Mouse (Mus musculus): ENCODE measurements at regions not wholly inside any gene's neighbourhood (a gene's known extent, or its start where the extent isn't known, plus 50 kb on each side); places are given as distances from the start of the nearest gene placed in this dataset.

GRCm38 (mm10) chr7:115290801-115291417 lies 547.4 kb downstream of the Insc start:
- peak; percentile 20 for DNase-seq (ENCODE audit: extremely low spot score, low spot score)

GRCm38 (mm10) chr7:115294655-115295230 lies 551.2 kb downstream of the Insc start:
- DNase-seq (ENCODE audit: extremely low spot score, low spot score): no peak

- no peak for DNase-seq (ENCODE audit: extremely low spot score, low spot score)
Observed at GRCm38 (mm10) chr7:115300241-115300640, 556.7 kb downstream of the Insc start.

GRCm38 (mm10) chr7:115308377-115308776 lies 564.9 kb downstream of the Insc start:
- DNase-seq (ENCODE audit: extremely low spot score, low spot score): no peak

- no peak for DNase-seq (ENCODE audit: extremely low spot score, low spot score)
Observed at GRCm38 (mm10) chr7:115310400-115311225, 567.1 kb downstream of the Insc start.

- no peak for DNase-seq (ENCODE audit: extremely low spot score, low spot score)
Observed at GRCm38 (mm10) chr7:115319504-115319903, 576.0 kb downstream of the Insc start.

- no peak for DNase-seq (ENCODE audit: extremely low spot score, low spot score)
Observed at GRCm38 (mm10) chr7:115322989-115323388, 579.5 kb downstream of the Insc start.

GRCm38 (mm10) chr7:115328300-115328699 lies 584.8 kb downstream of the Insc start:
- DNase-seq (ENCODE audit: extremely low spot score, low spot score): no peak

- DNase-seq (ENCODE audit: extremely low spot score, low spot score): no peak
Observed at GRCm38 (mm10) chr7:115331698-115332097, 588.2 kb downstream of the Insc start.

GRCm38 (mm10) chr7:115333046-115333577 lies 589.6 kb downstream of the Insc start:
- DNase-seq (ENCODE audit: extremely low spot score, low spot score): no peak

- DNase-seq (ENCODE audit: extremely low spot score, low spot score): no peak
Observed at GRCm38 (mm10) chr7:115335051-115335450, 591.6 kb downstream of the Insc start.

GRCm38 (mm10) chr7:115340155-115340554 lies 596.7 kb downstream of the Insc start:
- no peak for DNase-seq (ENCODE audit: extremely low spot score, low spot score)

GRCm38 (mm10) chr7:115341007-115341406 lies 597.5 kb downstream of the Insc start:
- DNase-seq (ENCODE audit: extremely low spot score, low spot score): no peak

GRCm38 (mm10) chr7:115345749-115346148 lies 602.3 kb downstream of the Insc start:
- no peak for DNase-seq (ENCODE audit: extremely low spot score, low spot score)

- no peak for DNase-seq (ENCODE audit: extremely low spot score, low spot score)
Observed at GRCm38 (mm10) chr7:115358711-115359110, 615.2 kb downstream of the Insc start.

GRCm38 (mm10) chr7:115360142-115360541 lies 616.6 kb downstream of the Insc start:
- no peak for DNase-seq (ENCODE audit: extremely low spot score, low spot score)

GRCm38 (mm10) chr7:115362117-115362516 lies 618.6 kb downstream of the Insc start:
- DNase-seq (ENCODE audit: extremely low spot score, low spot score): no peak

- DNase-seq (ENCODE audit: extremely low spot score, low spot score): peak; percentile 84
Observed at GRCm38 (mm10) chr7:115366910-115367309, 623.4 kb downstream of the Insc start.

GRCm38 (mm10) chr7:115371143-115371542 lies 627.6 kb downstream of the Insc start:
- DNase-seq (ENCODE audit: extremely low spot score, low spot score): no peak

GRCm38 (mm10) chr7:115372921-115373320 lies 629.4 kb downstream of the Insc start:
- DNase-seq (ENCODE audit: extremely low spot score, low spot score): no peak

- no peak for DNase-seq (ENCODE audit: extremely low spot score, low spot score)
Observed at GRCm38 (mm10) chr7:115373781-115374533, 630.5 kb downstream of the Insc start.
